Mouse (Mus musculus) olfactory bulb, adult 2 months (tissue): ENCODE data around the gene Hoxc8.

ENCODE experiments used
- CTCF ChIP-seq: fragments of 200-500 bp; IDR thresholded peaks from 2 replicates; pipeline ENCODE4 v1.5.1; 2012; ENCODE audit warnings: low read depth, mild to moderate bottlenecking, low read length, moderate library complexity; ENCODE audit not compliant: insufficient read depth
- POLR2A ChIP-seq: fragments of 200-500 bp; IDR thresholded peaks from 2 replicates; pipeline ENCODE4 v1.6.1; 2012; ENCODE audit warnings: mild to moderate bottlenecking, low read depth, low read length, moderate library complexity; ENCODE audit not compliant: insufficient read depth

- TF ChIP-seq CTCF (no peak), POLR2A (no peak)
Observed at GRCm38 (mm10) chr15:102978615-102979515, 11.5 kb upstream of the Hoxc8 start.
